Mouse (Mus musculus) forebrain, embryonic 16.5 days (tissue): ENCODE data around the gene Tekt5. TPM values are rescaled to one million over a fixed set of nuclear protein-coding genes. Genes with fewer than 3 reads are reported as not detected.

Experiments used
- ATAC-seq: fragments of 200-750 bp; cut with Nextera tagmentation; 2 replicates; pipeline ENCODE4 v1.8.0; 2017; ENCODE audit warnings: mild to moderate bottlenecking, moderate library complexity
- H3K27ac ChIP-seq: fragments of 300-500 bp; sonication (generic); 2 replicates; pipeline ENCODE4 v1.5.1; 2014; ENCODE audit warnings: low read length, control low read depth
- H3K27me3 ChIP-seq: fragments of 300-500 bp; sonication (generic); replicated peaks from 2 replicates; pipeline ENCODE4 v1.6.1; 2014; ENCODE audit warnings: low read length; ENCODE audit not compliant: control insufficient read depth, insufficient read depth
- H3K36me3 ChIP-seq: fragments of 300-500 bp; sonication (generic); 2 replicates; pipeline ENCODE4 v1.6.1; 2014; ENCODE audit not compliant: control insufficient read depth, insufficient read depth
- H3K4me1 ChIP-seq: fragments of 300-500 bp; sonication (generic); replicated peaks from 2 replicates; pipeline ENCODE4 v1.6.1; 2014; ENCODE audit warnings: low read length; ENCODE audit not compliant: control insufficient read depth, insufficient read depth
- H3K4me2 ChIP-seq: fragments of 300-500 bp; sonication (generic); 2 replicates; pipeline ENCODE4 v1.6.1; 2014; ENCODE audit warnings: mild to moderate bottlenecking, low read length, control low read depth
- H3K4me3 ChIP-seq: fragments of 300-500 bp; sonication (generic); replicated peaks from 2 replicates; pipeline ENCODE4 v1.5.1; 2014; ENCODE audit warnings: mild to moderate bottlenecking, low read length, control low read depth
- H3K9ac ChIP-seq: fragments of 300-500 bp; sonication (generic); replicated peaks from 2 replicates; pipeline ENCODE4 v1.6.1; 2014; ENCODE audit warnings: low read depth, low read length, control low read depth
- H3K9me3 ChIP-seq: fragments of 300-500 bp; sonication (generic); 2 replicates; pipeline ENCODE4 v1.6.1; 2016; ENCODE audit warnings: low read length; ENCODE audit not compliant: control insufficient read depth
- WGBS: fragments of 180-500 bp; shearing (Covaris S2); extraction: QIAGEN DNeasy Blood & Tissue Kit; methylation state at CpG from one replicate; pipeline ENCODE4 v1.1.7; 2014; 5-methylcytosine and 5-hydroxymethylcytosine counted together
- polyA plus RNA-seq: library from polyadenylated mRNA; unstranded; fragments of >200 nt; fragmentation: Nextera tagmentation; extraction: Ambion mirVana; gene quantifications from 2 replicates; pipeline ENCODE4 v1.2.1, GENCODE M21; 2015

Gene Tekt5
- polyA plus RNA-seq, 1 experiment from 2014 or later: 4.1 TPM

- WGBS: 44% methylated on average over 7 of the region's 7 CpGs
- ATAC-seq: no peak
Measured at GRCm38 (mm10) chr16:10332732-10333131, 62.6 kb downstream of the Tekt5 start.

GRCm38 (mm10) chr16:10330586-10331495 lies 64.4 kb downstream of the Tekt5 start:
- Histone ChIP-seq H3K4me3 (no peak overlapping the region), H3K4me1 (no peaks in the 10 kb centered on the region), H3K9ac (no peak overlapping the region), H3K27ac (no peak overlapping the region), H3K9me3 (no peaks in the 10 kb centered on the region), H3K27me3 (no peaks in the 10 kb centered on the region), H3K36me3 (no peaks in the 10 kb centered on the region), H3K4me2 (no peak overlapping the region)
- WGBS: 77% methylated on average over 12 of the region's 12 CpGs
- no peak for ATAC-seq

More at GRCm38 (mm10) chr16:10332732-10333131, 62.6 kb downstream of the Tekt5 start:
- no peak overlapping the region for H3K9ac ChIP-seq
- H3K9me3 ChIP-seq: no peaks in the 10 kb centered on the region
- no peaks in the 10 kb centered on the region for H3K27me3 ChIP-seq
- no peaks in the 10 kb centered on the region for H3K4me1 ChIP-seq
- H3K4me3 ChIP-seq: no peak overlapping the region
- H3K4me2 ChIP-seq: no peak overlapping the region
- no peak overlapping the region for H3K27ac ChIP-seq
- no peaks in the 10 kb centered on the region for H3K36me3 ChIP-seq

- no peaks in the 10 kb centered on the region for H3K27me3 ChIP-seq
- H3K9me3 ChIP-seq: no peaks in the 10 kb centered on the region
- H3K4me2 ChIP-seq: no peak overlapping the region
- H3K36me3 ChIP-seq: no peaks in the 10 kb centered on the region
- WGBS: 62% methylated on average over 13 of the region's 13 CpGs
- no peak overlapping the region for H3K27ac ChIP-seq
- H3K4me3 ChIP-seq: no peak overlapping the region
- ATAC-seq: no peak
- H3K9ac ChIP-seq: no peak overlapping the region
- H3K4me1 ChIP-seq: no peaks in the 10 kb centered on the region
Measured at GRCm38 (mm10) chr16:10327563-10328333, 67.5 kb downstream of the Tekt5 start.

- H3K36me3 ChIP-seq: no peaks in the 10 kb centered on the region
- H3K4me2 ChIP-seq: no peak overlapping the region
- no peaks in the 10 kb centered on the region for H3K4me1 ChIP-seq
- H3K9me3 ChIP-seq: no peaks in the 10 kb centered on the region
- no peaks in the 10 kb centered on the region for H3K27me3 ChIP-seq
- no peak overlapping the region for H3K9ac ChIP-seq
- H3K27ac ChIP-seq: no peak overlapping the region
- no peak overlapping the region for H3K4me3 ChIP-seq
- WGBS: 66% methylated on average over 17 of the region's 17 CpGs
- ATAC-seq: no peak
Measured at GRCm38 (mm10) chr16:10319914-10320569, 75.2 kb downstream of the Tekt5 start.

GRCm38 (mm10) chr16:10317197-10317544 lies 78.1 kb downstream of the Tekt5 start:
- Histone ChIP-seq H3K4me3 (no peak overlapping the region), H3K27ac (no peak overlapping the region), H3K9me3 (no peaks in the 10 kb centered on the region), H3K4me1 (peaks cover 11% of the 10 kb centered on the region), H3K36me3 (no peaks in the 10 kb centered on the region), H3K27me3 (peaks cover 10% of the 10 kb centered on the region), H3K9ac (no peak overlapping the region), H3K4me2 (no peak overlapping the region)
- WGBS: 70% methylated on average over 4 of the region's 4 CpGs
- ATAC-seq: no peak

GRCm38 (mm10) chr16:10316493-10317196 lies 78.6 kb downstream of the Tekt5 start:
- H3K27me3 ChIP-seq: peaks cover 10% of the 10 kb centered on the region
- no peak overlapping the region for H3K4me3 ChIP-seq
- H3K9me3 ChIP-seq: no peaks in the 10 kb centered on the region
- peaks cover 11% of the 10 kb centered on the region for H3K4me1 ChIP-seq
- no peak for ATAC-seq
- H3K27ac ChIP-seq: no peak overlapping the region
- WGBS: 81% methylated on average over 10 of the region's 10 CpGs
- no peaks in the 10 kb centered on the region for H3K36me3 ChIP-seq
- no peak overlapping the region for H3K4me2 ChIP-seq
- no peak overlapping the region for H3K9ac ChIP-seq

GRCm38 (mm10) chr16:10313646-10314088 lies 81.6 kb downstream of the Tekt5 start, which contains the start of gene Emp2:
Gene Emp2, minus strand, starts transcription at chr16:10313968.
- Histone ChIP-seq H3K27me3 (peaks cover 10% of the 10 kb centered on the region), H3K4me1 (peaks cover 11% of the 10 kb centered on the region), H3K36me3 (no peaks in the 10 kb centered on the region), H3K4me2 (peak within 1 kb of the TSS; percentile 85), H3K27ac (no peak within 1 kb of the TSS), H3K9me3 (no peaks in the 10 kb centered on the region), H3K4me3 (peak within 1 kb of the TSS; percentile 49), H3K9ac (peak within 1 kb of the TSS; percentile 63)
- WGBS: 0% methylated on average over 31 of the region's 40 CpGs
- ATAC-seq: peak; percentile 88

- Histone ChIP-seq H3K4me1 (peaks cover 11% of the 10 kb centered on the region), H3K27me3 (peaks cover 10% of the 10 kb centered on the region), H3K4me3 (peak overlapping the region; percentile 49), H3K9me3 (no peaks in the 10 kb centered on the region), H3K4me2 (peak overlapping the region; percentile 85), H3K9ac (peak overlapping the region; percentile 63), H3K36me3 (no peaks in the 10 kb centered on the region), H3K27ac (no peak overlapping the region)
- ATAC-seq: peak; percentile 66
- WGBS: 5% methylated on average over 15 of the region's 15 CpGs
Measured at GRCm38 (mm10) chr16:10313226-10313625, 82.1 kb downstream of the Tekt5 start.
